Mouse (Mus musculus): ENCODE results near the gene Por. TPM values are rescaled to one million over a fixed set of nuclear protein-coding genes. Genes with fewer than 3 reads are reported as not detected.

Por gene
- polyA plus RNA-seq, 1 experiment from 2014 or later: 106 TPM

DNA sequence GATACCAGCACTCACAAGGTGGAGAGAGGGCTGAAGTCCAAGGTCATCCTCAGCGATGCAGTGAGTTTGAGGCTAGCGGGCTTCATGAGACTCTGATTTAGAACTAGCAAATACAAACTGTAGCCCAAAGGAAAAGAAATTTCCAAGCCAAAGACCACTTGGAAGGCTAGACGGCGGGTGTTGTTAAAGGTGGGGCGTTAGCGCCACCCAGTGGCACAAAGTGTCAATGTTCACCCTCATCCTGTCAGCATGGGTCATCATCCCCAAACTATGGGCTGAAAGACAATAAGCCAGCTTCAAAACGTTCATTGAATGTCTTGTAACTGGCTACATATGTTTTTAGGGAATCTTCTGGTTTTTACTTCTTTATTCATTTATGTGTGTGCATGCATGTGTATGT is 93.7 kb downstream of the Por start:
- Histone ChIP-seq H3K9me3 (no peaks in the 10 kb centered on the region), H3K4me3 (no peak overlapping the region), H3K27ac (replicated peaks) (no peak overlapping the region), H3K27me3 (no peaks in the 10 kb centered on the region), H3K4me1 (replicated peaks) (no peaks in the 10 kb centered on the region), H3K36me3 (no peaks in the 10 kb centered on the region), H3K4me2 (no peak overlapping the region), H3K9ac (no peak overlapping the region)
- no peak; the same call in 1 of the 2 replicates for ATAC-seq (ENCODE audit: low FRiP score, low read depth)
- 5% methylated on average over 7 of the region's 7 CpGs for WGBS

DNA sequence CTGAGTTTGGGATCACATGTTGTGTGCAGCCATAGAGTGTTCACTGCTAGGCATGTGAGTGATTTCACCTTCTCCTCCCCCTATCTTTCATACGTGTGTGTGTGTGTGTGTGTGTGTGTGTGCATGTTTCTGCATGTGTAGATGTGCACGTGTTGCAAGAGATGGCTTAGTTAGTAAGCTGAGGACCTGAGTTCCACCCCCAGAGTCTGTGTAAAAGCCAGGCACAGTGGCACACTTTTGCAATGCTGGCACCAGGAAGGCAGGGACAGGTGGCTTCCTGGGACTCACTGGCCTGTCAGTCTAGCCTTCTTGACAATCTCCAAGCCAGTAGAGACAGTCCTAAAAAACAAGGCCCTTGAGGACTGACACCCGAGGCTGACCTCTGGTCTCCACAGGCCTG is 95.1 kb downstream of the Por start:
- no peaks in the 10 kb centered on the region for H3K9me3 ChIP-seq
- H3K4me1 ChIP-seq (replicated peaks): no peaks in the 10 kb centered on the region
- no peak for ATAC-seq (ENCODE audit: low FRiP score, low read depth)
- no peak overlapping the region for H3K4me3 ChIP-seq
- no peak overlapping the region for H3K4me2 ChIP-seq
- H3K27ac ChIP-seq (replicated peaks): no peak overlapping the region
- no peak overlapping the region for H3K9ac ChIP-seq
- no peaks in the 10 kb centered on the region for H3K27me3 ChIP-seq
- no peaks in the 10 kb centered on the region for H3K36me3 ChIP-seq
- whole genome bisulfite sequencing: 77% methylated on average over 3 of the region's 3 CpGs

DNA sequence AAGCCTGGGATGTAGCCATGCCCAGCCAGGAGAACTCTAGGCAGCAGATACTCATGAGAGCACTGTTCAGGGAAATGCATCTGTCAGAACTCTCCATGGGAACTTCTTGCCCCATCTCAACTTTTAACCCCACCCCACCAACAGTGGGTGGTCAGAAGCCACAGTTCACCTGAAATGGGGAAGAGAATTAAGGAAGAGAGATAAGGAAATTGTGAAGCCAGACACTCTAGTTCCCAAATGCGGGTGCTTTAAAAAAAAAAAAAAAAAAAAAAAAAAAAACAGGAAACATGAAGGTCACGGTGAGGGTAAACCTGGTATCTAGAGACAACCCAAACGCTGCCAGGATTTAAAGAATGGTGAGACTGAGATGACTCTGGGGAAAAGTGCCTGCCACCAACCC is 102.7 kb downstream of the Por start:
- Histone ChIP-seq H3K9me3 (no peaks in the 10 kb centered on the region), H3K36me3 (no peaks in the 10 kb centered on the region), H3K27me3 (no peaks in the 10 kb centered on the region), H3K4me1 (replicated peaks) (peaks cover 3% of the 10 kb centered on the region), H3K9ac (no peak overlapping the region), H3K4me3 (no peak overlapping the region), H3K4me2 (no peak overlapping the region), H3K27ac (replicated peaks) (no peak overlapping the region)
- WGBS: 84% methylated on average over 3 of the region's 3 CpGs
- no peak for ATAC-seq (ENCODE audit: low FRiP score, low read depth)

DNA sequence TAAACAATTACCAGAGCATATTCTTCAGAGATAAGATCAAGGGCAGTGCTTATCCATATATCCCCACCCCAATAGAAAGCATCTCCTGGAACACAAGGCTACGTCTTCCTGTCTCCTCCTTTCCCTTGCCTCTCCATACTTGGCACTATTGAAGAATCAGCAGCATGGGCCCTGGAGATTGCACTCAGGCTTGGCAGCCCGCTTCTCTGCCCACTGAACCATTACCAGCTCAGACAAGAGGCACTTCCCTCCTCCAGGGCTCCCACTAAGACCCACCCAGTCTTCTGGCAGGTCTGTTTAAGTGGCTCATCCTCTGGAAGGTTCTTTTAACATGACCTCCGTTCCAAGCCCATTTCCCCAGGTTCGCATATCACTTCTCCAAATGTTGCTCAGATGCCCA is 106.7 kb downstream of the Por start:
- ATAC-seq (ENCODE audit: low FRiP score, low read depth): no peak
- Histone ChIP-seq H3K27ac (replicated peaks) (no peak overlapping the region), H3K9ac (no peak overlapping the region), H3K9me3 (no peaks in the 10 kb centered on the region), H3K4me2 (no peak overlapping the region), H3K27me3 (no peaks in the 10 kb centered on the region), H3K4me3 (no peak overlapping the region), H3K4me1 (replicated peaks) (peaks cover 25% of the 10 kb centered on the region), H3K36me3 (peaks cover under 1% of the 10 kb centered on the region; the same call in 1 of the 2 replicates)
- 76% methylated on average over 4 of the region's 4 CpGs for WGBS

DNA sequence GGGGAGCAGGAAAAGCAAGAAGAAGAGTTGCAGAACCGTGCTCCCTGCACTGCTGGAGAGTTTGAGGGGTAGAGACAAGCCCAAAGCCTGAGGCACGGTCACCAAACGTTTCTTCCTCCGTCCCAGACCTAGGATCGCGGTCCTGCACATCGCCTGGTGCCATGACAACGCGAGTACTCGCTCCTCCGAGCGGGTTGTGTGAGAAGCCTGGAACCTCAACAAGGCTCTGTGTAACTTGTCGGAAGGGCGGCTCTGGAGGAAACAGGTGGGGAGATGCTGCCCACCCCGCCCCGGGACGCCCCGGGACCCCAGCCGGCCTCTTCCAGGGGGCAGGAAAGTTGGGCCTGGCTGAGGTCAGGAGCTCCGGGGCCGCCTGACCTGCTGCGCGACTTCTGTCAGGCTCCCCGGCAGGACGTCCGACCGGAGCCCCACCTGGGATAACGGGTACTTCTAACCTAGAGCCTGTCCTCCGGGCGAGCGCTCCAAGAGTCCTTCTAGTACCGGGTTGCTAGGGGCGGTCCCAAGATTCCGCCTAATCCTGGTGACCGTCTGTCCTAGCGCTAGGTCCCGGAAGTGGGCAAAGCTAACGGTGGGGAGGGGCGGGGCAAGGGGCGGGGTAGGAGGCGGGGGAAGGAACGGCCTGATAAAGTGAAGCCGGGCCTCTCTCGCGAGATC is 108.1 kb downstream of the Por start, which contains the start of gene Styxl1:
TSS of gene Styxl1 (minus strand) at position 590 of the 675 bp plus-strand sequence.
- peaks cover 8% of the 10 kb centered on the region for H3K36me3 ChIP-seq
- H3K9me3 ChIP-seq: no peaks in the 10 kb centered on the region
- H3K9ac ChIP-seq: peak within 1 kb of the TSS; percentile 98
- WGBS: under 1% methylated on average over 45 of the region's 45 CpGs
- H3K4me1 ChIP-seq (replicated peaks): peaks cover 25% of the 10 kb centered on the region
- peak; percentile 93; the same call in 1 of the 2 replicates for ATAC-seq (ENCODE audit: low FRiP score, low read depth)
- peak within 1 kb of the TSS; percentile 88 for H3K4me3 ChIP-seq
- H3K4me2 ChIP-seq: peak within 1 kb of the TSS; percentile 83
- H3K27me3 ChIP-seq: no peaks in the 10 kb centered on the region
- peak within 1 kb of the TSS; percentile 94 for H3K27ac ChIP-seq (replicated peaks)

DNA sequence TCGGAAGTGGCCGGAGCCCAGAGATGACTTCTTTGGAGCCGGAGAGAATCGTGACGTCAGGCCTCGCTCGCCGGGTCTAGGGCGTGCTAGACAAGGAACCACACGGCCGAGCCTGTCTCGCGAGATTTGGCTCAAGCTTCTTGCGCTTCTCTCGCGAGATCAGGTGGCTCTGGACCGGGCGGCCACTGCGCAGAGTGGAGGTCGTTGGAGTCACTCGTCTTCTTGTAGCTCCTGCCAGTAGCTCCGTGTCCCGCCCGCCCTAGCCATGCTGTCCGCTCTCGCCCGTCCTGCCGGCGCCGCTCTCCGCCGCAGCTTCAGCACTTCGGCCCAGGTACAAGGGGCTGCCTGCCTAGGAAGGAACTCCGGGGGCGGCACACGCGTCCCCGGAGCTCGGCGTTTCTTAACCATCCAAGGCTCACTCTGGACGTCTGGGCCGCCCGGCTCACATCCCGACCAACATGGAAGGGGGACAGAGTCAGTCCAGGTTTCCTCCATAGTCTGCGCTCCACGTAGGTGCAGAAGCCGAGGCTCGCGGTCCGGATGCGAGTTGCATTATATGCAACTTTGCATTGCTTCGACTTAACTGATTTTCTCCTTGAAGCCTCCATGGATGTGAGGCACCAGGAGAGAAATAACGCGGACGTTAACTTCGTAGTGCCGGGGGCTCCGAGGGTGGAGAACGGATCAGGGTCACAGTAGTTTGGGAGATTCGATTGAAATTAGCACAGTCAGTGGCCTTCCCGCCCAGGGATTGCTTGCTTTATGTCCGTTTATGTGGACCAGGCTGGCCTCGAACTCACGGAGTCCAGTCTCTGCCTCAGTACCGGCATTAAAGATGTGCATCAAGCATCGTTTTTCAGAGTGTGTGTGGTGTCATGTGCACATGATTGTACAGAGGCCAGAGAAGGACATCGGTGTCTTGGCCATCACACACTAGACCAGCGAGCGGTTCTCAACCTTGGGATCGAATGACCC is 108.9 kb downstream of the Por start, which contains the start of gene Mdh2:
TSS of gene Mdh2 (plus strand) at position 10 of the 975 bp plus-strand sequence.
- peaks cover 15% of the 10 kb centered on the region for H3K36me3 ChIP-seq

DNA sequence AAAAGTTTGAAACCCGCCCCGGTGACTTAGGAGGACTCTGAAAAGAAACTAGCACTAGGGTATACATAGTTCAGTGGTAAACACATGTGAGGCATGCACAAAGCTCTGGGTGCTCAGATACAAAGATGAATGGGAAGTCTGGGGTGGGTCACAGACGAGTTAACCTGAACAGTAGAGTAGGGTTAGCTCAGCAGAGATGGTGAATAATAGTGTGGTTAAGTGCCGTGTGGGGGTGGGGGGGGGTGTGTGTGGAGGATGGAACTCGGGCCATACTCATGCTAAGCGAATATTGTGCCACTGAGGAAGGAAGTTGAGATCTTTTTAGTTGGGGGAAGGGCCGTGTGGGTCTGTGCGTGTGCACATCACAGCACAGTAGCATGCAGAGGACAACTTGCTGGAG is 110.5 kb downstream of the Por start:
- Histone ChIP-seq H3K27me3 (no peaks in the 10 kb centered on the region), H3K4me2 (0 out of 2 replicates have a peak overlapping the region, but pooled peaks have one; percentile 83), H3K36me3 (peaks cover 30% of the 10 kb centered on the region), H3K9me3 (no peaks in the 10 kb centered on the region), H3K9ac (0 out of 2 replicates have a peak overlapping the region, but pooled peaks have one; percentile 6), H3K27ac (replicated peaks) (no peak overlapping the region), H3K4me3 (0 out of 2 replicates have a peak overlapping the region, but pooled peaks have one; percentile 88), H3K4me1 (replicated peaks) (peaks cover 25% of the 10 kb centered on the region)
- WGBS: 79% methylated on average over 8 of the region's 8 CpGs
- ATAC-seq (ENCODE audit: low FRiP score, low read depth): no peak

More for the DNA sequence above, 108.9 kb downstream of the Por start, which contains the start of gene Mdh2:
- peaks cover 25% of the 10 kb centered on the region for H3K4me1 ChIP-seq (replicated peaks)
- peak within 1 kb of the TSS; percentile 98 for H3K9ac ChIP-seq
- no peaks in the 10 kb centered on the region for H3K27me3 ChIP-seq
- H3K27ac ChIP-seq (replicated peaks): peak within 1 kb of the TSS; percentile 94
- 1% methylated on average over 70 of the region's 70 CpGs for WGBS
- H3K9me3 ChIP-seq: no peaks in the 10 kb centered on the region
- H3K4me2 ChIP-seq: peak within 1 kb of the TSS; percentile 83
- peak; percentile 99 for ATAC-seq (ENCODE audit: low FRiP score, low read depth)
- H3K4me3 ChIP-seq: peak within 1 kb of the TSS; percentile 88

DNA sequence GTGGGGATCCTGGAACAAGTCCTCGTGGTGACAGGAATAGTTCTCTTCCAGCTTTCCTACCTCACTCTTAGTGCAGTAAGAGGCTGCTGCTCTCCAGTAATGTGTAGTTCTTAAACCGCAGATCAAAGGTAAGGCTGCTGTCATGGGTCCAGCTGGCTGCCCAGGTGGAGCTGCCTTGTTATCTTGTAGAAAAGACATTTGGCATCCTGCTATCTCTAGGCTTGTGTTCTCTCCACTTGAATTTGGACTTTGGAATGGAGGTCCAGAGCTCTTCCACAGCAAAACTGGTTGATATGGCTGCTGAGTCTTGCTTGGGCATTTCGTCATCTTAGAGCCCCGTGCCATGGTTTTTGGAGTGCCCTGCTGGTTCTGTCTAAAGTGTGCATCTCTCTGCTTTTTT is 113.1 kb downstream of the Por start:
- H3K27me3 ChIP-seq: no peaks in the 10 kb centered on the region
- H3K27ac ChIP-seq (replicated peaks): no peak overlapping the region
- H3K4me1 ChIP-seq (replicated peaks): peaks cover 19% of the 10 kb centered on the region
- ATAC-seq (ENCODE audit: low FRiP score, low read depth): no peak
- H3K9me3 ChIP-seq: no peaks in the 10 kb centered on the region
- H3K9ac ChIP-seq: no peak overlapping the region
- WGBS: 94% methylated on average over 4 of the region's 4 CpGs
- no peak overlapping the region for H3K4me2 ChIP-seq
- no peak overlapping the region for H3K4me3 ChIP-seq
- H3K36me3 ChIP-seq: peaks cover 56% of the 10 kb centered on the region

Small RNAs within 50 kb of the gene (microRNA-seq; reads per million reads assigned to microRNA genes)
- not detected for gene Mir7034

Other genes starting within 250 kb of the Por start
- gene Hip1, start 124.9 kb upstream of the Por start, polyA plus RNA-seq (2015; fragmentation: Nextera tagmentation; extraction: Ambion mirVana): 39.1 and 39.7 TPM in 2 replicates
- gene Ccl26, start 106.5 kb upstream of the Por start, polyA plus RNA-seq (2015; fragmentation: Nextera tagmentation; extraction: Ambion mirVana): not detected in 2 replicates
- 2.6 and 2.9 TPM in 2 replicates for gene Ccl24, start 97.0 kb upstream of the Por start, polyA plus RNA-seq (2015; fragmentation: Nextera tagmentation; extraction: Ambion mirVana)
- gene Rhbdd2, start 37.4 kb upstream of the Por start, polyA plus RNA-seq (2015; fragmentation: Nextera tagmentation; extraction: Ambion mirVana): 83.9 and 89.3 TPM in 2 replicates
- gene Tmem120a, start 74.4 kb downstream of the Por start, polyA plus RNA-seq (2015; fragmentation: Nextera tagmentation; extraction: Ambion mirVana): 88.4 and 89.2 TPM in 2 replicates
- 0.25 and 0.60 TPM in 2 replicates for gene Styxl1, start 108.4 kb downstream of the Por start, polyA plus RNA-seq (2015; fragmentation: Nextera tagmentation; extraction: Ambion mirVana)
- 616 and 619 TPM in 2 replicates for gene Mdh2, start 108.4 kb downstream of the Por start, polyA plus RNA-seq (2015; fragmentation: Nextera tagmentation; extraction: Ambion mirVana)
- gene Srrm3, start 136.9 kb downstream of the Por start, polyA plus RNA-seq (2015; fragmentation: Nextera tagmentation; extraction: Ambion mirVana): 79.4 and 90.0 TPM in 2 replicates
- gene Hspb1, start 217.9 kb downstream of the Por start, polyA plus RNA-seq (2015; fragmentation: Nextera tagmentation; extraction: Ambion mirVana): 14.8 and 16.6 TPM in 2 replicates